Mouse (Mus musculus) thymus, adult 2 months (tissue): ENCODE measurements around the gene Nsd2.

Experiments used
- CTCF ChIP-seq: fragments of 200-500 bp; IDR thresholded peaks from 2 replicates; pipeline ENCODE4 v1.5.1; 2012; ENCODE audit warnings: mild to moderate bottlenecking, control low read depth, low read length, moderate library complexity, borderline replicate concordance; ENCODE audit not compliant: control insufficient read depth, poor library complexity, insufficient read depth; ENCODE audit errors: extremely low read depth
- POLR2A ChIP-seq: fragments of 200-500 bp; IDR thresholded peaks from 2 replicates; pipeline ENCODE4 v1.6.1; 2012; ENCODE audit warnings: mild to moderate bottlenecking, low read length, control low read depth, moderate library complexity; ENCODE audit not compliant: control insufficient read depth, poor library complexity, insufficient read depth; ENCODE audit errors: extremely low read depth

GRCm38 (mm10) chr5:33777195-33777594, 43.3 kb upstream of the Nsd2 start:
- TF ChIP-seq CTCF (no peak), POLR2A (no peak)
